Mouse (Mus musculus) T-helper 1 cell (primary cell): Measurements from ENCODE around the gene Spats1.
"Not testable (repeated sequence)": the region's sequence is repeated elsewhere in the genome, so short reads cannot be mapped to it uniquely, and the experiment has no call there.

Source experiments
- in situ Hi-C: fragments of 300-600 bp; cut with MboI, MseI; formaldehyde crosslinking; loops from one replicate; pipeline ENCODE4 v1.15.1; 2025; ENCODE audit warnings: high pct_unique_total_duplicates

The Spats1 gene

DNA sequence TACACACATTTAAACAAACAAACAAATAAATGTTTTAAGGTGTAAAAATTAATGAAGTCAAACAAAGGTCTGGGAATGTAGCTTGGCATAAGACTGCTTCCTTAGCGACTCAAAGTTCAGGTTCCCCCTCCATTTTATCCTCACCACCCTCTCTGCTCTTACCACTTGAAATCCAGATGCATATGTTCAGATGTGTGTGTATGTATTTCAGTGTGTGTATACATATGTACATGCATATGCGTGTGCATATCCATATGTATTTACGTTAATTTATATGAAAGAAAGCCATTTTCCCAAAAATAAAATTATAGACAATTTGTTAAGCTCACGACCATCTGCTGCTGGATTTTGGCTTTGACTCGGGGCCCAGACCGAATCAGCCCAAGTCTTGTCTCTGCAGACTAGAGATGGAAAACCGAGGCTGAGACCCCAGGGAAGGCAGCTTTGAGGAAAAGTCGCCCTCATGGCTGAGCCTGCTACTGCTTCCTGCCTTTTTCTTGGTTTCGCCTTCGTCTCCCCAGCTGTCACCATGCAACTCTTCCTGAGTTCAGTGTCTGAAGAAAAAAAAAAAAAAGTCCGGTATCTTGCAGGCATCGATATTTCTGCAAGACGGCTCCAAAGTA, 15.4 kb upstream of the Spats1 start:
- in situ Hi-C loops, result no loop called here

GRCm38 (mm10) chr17:45489736-45490135, 14.5 kb upstream of the Spats1 start:
- in situ Hi-C loops, result no loop called here

GRCm38 (mm10) chr17:45488321-45489254, 13.4 kb upstream of the Spats1 start:
- in situ Hi-C loops, result no loop called here

DNA sequence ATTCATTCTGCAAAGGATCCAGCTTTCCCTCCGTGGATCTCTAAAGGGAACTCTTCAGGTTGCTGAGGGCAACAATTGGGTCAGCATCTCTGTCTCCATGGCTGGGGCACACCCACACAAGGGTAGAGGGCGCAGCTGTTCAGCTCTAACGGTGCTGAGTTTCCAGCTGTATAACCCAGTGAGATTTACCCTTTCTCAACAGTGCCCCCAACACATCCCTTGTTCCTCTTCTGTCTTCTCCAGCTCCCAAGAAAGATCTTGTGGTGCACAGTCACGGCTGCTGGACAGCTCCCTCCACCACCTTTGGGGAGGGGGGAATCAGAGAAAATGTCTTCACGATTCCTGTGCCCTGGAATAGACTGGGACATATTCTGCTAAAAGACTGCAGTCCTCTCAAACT, 12.0 kb upstream of the Spats1 start:
- in situ Hi-C loops, result no loop called here

GRCm38 (mm10) chr17:45485581-45485980, 10.4 kb upstream of the Spats1 start:
- in situ Hi-C loops, result no loop called here

GRCm38 (mm10) chr17:45480429-45480828, 5.2 kb upstream of the Spats1 start:
- in situ Hi-C loops, result no loop called here

DNA sequence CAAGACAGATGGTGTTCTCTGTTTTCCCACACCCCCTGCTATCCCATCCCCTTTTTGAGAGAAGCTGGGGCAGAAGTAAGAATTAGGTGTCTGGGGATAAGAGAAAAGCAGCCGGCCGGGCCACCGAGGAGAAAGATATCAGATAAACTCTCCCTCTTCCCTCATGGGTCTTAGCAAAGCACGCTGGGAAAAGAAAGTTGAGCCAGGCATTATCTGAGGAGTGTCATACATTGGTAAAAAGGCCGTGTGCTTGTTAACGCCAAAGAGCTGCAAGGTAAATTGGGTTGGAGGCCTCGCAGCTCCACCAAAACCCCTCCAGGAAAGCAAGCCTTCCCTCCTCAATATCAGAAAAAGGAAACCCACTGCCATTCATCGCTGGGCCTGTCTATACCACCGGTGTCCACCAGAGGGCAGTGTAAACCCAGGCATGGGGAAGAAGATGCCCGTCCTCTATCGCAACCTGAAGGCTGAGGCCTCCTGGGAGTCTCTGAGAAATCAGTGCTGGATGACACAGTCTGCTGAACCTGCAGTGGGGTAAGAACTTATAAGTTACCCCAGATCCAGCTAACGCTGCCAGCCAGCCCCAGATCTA, 3.1 kb upstream of the Spats1 start:
- in situ Hi-C loops, result loop anchor here (5.0 kb wide), 1 partner anchor 74 kb away; no protein-coding TSS in a partner anchor

- in situ Hi-C loops, result no loop called here
Measured at GRCm38 (mm10) chr17:45474146-45474545, 1.1 kb downstream of the Spats1 start.

DNA sequence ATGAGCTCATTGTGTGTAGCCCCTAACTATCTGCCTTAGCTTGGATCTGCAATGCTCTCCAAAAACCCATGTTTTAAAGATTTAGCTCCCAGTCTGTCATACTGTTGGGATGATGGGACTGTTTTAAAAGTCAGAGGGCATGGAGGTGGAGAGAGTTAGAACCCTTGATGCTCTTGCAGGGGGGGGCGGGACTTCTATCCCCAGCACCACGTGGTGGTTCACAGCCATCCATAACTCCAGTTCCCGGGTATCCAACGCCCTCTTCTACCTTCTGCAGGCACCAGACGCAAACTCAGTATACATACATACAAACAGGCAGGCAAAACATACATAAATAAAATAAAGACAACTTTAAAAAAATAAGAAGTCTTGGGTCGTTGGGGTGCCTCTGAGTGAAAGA, 1.5 kb downstream of the Spats1 start:
- in situ Hi-C loops, result no loop called here

- in situ Hi-C loops, result no loop called here
Measured at GRCm38 (mm10) chr17:45470726-45471125, 4.5 kb downstream of the Spats1 start.

- in situ Hi-C loops, result no loop called here
Measured at GRCm38 (mm10) chr17:45468302-45468701, 6.9 kb downstream of the Spats1 start.

GRCm38 (mm10) chr17:45466701-45467100, 8.5 kb downstream of the Spats1 start:
- in situ Hi-C loops, result no loop called here

DNA sequence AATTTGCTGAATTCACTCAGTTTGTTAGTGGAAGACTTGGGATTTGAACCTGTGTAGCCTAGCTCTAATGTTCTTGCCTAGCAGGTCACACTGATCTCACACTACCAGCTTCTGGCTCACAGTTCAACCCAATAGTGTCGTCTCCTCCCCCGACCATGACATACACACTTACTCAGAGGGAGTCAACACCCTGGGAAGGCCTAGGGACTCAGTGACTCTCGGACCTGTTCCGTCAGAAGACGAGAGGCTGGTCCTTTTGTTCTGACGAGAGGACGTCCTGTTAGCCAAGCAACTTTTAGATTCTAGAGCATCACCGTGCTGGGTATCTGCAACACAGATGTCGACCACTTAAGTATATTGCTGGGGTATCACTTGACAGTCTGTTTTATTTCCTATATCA, 11.0 kb downstream of the Spats1 start:
- in situ Hi-C loops, result no loop called here

DNA sequence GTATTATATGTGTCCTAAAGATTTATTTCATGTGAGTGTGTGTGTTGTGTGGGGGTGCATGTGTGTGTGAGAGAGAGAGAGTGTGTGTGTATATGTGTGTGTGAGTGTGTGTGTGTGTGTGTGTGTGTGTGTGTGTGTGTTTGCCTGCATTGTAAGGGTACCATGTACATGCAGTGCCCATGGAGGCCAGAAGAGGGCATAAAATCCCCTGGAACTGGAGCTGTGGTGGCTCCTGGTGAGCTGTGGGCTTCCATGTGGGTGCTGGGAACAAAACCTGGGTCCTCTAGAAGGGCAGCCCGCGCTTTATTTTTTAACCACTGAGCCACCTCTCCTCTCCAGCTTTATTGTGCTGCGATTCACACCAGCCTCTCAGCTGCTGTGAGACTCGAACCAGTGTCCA, 12.7 kb downstream of the Spats1 start:
- in situ Hi-C loops, result no loop called here

GRCm38 (mm10) chr17:45459062-45459461, 16.2 kb downstream of the Spats1 start:
- in situ Hi-C loops, result no loop called here

DNA sequence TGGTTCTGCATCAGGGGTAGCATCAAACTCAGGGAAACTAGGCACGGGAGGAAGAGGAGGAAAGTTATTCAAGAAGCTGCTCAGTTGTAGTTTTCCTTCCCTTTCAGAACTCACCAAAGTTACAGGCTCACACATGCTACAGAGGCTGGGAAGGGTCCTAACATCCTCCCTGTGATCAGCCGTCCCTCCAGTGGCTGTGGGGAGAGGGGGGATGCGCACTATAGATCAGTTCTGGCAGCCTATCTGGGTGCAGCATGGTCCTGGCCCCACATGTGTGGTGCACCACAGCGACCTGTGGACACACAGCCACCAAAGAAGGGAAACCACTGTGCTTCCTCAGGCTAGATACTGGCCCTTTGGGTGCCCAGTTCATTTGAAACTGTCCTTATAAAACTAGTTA, 16.7 kb downstream of the Spats1 start:
- in situ Hi-C loops, result no loop called here

- in situ Hi-C loops, result no loop called here
Measured at GRCm38 (mm10) chr17:45457487-45457886, 17.7 kb downstream of the Spats1 start.

DNA sequence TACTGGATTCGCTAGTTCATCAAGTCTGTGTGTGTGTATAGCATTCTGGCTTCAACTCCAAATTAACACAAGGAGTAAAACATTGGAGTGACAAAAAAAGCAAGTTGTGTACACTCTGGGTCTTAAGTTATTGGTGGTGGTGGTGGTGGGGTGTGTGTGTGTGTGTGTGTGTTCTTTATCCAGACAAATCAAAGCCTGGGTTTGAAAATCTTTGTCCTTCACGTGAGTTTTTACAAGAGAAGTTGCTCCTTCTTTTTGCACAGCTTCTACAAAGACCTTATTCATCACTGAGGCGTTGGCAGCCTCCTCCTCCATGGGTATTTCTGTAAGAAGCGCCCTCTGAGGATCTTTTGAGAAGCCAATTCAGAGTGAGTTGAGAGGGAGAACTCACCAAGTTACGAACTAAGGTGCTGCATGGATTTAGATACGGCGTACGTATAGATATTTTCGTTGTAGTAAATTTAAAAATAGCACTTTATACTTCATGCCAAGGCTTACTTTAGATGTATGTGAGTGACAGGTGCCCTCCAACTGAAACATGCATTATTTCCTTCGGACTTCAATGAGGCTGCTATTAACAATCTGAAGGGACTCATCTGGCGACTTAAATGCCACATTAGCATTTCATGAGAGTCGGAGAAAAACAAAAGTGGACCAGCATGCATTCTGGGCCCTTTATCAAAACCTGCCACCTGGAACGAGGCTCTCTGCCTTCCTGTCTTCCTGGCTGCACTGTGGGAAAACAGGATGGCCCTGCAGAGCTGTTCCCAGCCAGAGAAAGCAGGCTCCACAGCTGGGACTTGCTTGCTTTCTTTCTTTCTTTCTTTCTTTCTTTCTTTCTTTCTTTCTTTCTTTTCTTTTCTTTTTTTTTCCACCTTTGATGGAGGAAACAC, 18.7 kb downstream of the Spats1 start:
- in situ Hi-C loops, result no loop called here

DNA sequence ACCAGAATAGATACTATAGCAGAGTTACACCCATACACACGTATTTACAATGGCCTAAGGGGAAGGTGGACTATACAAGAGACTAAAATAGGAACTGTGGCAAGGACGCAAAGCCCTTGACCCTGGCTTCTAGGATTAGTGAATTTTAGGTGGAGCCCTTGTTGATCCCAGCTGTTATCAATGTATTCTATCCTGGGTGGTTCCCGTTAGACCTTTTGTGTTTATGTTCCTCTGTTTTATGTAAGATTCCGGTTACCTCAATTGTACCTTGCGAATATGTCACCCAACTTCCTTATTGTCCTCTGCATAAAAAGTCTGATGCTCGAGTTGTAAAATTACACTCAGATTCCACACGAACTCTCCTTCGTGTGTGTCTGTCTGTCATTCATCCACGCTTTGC, 19.4 kb downstream of the Spats1 start:
- in situ Hi-C loops, result not testable (repeated sequence)

DNA sequence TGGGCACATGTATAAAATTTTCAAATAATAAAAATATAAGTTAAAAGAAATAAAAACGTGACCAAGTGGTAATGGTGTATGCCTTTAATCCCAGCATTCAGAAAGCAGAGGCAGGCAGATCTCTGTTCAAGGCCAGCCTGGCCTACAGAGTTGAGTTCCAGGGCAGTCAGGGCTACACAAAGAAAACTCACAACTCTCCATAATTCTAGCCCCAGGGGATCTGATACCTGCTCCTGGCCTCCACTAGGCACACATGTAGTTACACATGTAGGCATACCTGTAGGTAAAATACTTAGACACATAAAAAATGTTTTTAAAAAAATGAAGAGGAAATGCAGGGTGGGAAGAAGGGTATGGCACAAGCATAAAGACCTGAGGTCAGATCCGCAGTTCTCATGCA, 20.4 kb downstream of the Spats1 start:
- in situ Hi-C loops, result no loop called here

DNA sequence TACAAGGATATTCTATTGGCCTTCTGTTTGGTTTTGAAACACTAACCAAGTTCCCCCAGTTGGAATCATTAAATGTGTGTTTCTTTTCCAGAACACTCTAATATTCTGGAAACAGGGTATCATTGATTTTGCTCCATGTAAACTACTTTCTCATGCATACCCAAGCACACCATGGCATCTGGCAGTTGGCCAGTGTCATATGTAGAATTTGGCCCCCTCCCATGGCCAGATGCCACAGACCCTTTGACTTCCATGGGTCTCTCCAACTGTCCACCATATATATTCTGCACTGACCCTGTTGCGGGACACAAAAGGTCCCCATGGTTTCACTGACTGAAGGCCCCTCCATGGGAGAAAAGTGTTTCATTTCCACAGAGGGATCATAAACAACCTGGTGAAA, 22.9 kb downstream of the Spats1 start:
- in situ Hi-C loops, result no loop called here

- in situ Hi-C loops, result no loop called here
Measured at GRCm38 (mm10) chr17:45450153-45450552, 25.1 kb downstream of the Spats1 start.
